Mouse (Mus musculus) intestine, embryonic 15.5 days (tissue): Measurements from ENCODE around the gene Tvp23b. TPM values are rescaled to one million over a fixed set of nuclear protein-coding genes. Genes with fewer than 3 reads are reported as not detected.

ENCODE experiments used
- ATAC-seq: fragments of 200-750 bp; cut with Nextera tagmentation; 2 replicates; pipeline ENCODE4 v1.8.0; 2017; ENCODE audit warnings: moderate TSS enrichment, moderate library complexity
- H3K27ac ChIP-seq: fragments of 300-500 bp; sonication (generic); 2 replicates; pipeline ENCODE4 v1.5.1; 2015; ENCODE audit warnings: mild to moderate bottlenecking, inconsistent platforms
- H3K27me3 ChIP-seq: fragments of 300-500 bp; sonication (generic); replicated peaks from 2 replicates; pipeline ENCODE4 v1.6.1; 2015; ENCODE audit warnings: inconsistent platforms
- H3K36me3 ChIP-seq: fragments of 300-500 bp; sonication (generic); 2 replicates; pipeline ENCODE4 v1.6.1; 2015; ENCODE audit warnings: inconsistent platforms
- H3K4me1 ChIP-seq: fragments of 300-500 bp; sonication (generic); replicated peaks from 2 replicates; pipeline ENCODE4 v1.6.1; 2015; ENCODE audit warnings: inconsistent platforms
- H3K4me2 ChIP-seq: fragments of 300-500 bp; sonication (generic); replicated peaks from 2 replicates; pipeline ENCODE4 v1.6.1; 2015; ENCODE audit warnings: mild to moderate bottlenecking, inconsistent platforms
- H3K4me3 ChIP-seq: fragments of 300-500 bp; sonication (generic); replicated peaks from 2 replicates; pipeline ENCODE4 v1.5.1; 2015; ENCODE audit warnings: inconsistent platforms
- H3K9ac ChIP-seq: fragments of 300-500 bp; sonication (generic); 2 replicates; pipeline ENCODE4 v1.6.1; 2015; ENCODE audit warnings: inconsistent platforms
- H3K9me3 ChIP-seq: fragments of 300-500 bp; sonication (generic); 2 replicates; pipeline ENCODE4 v1.6.1; 2016; ENCODE audit warnings: inconsistent platforms
- WGBS: fragments of 180-500 bp; shearing (Covaris S2); methylation state at CpG from one replicate; pipeline ENCODE4 v1.1.7; 2015; 5-methylcytosine and 5-hydroxymethylcytosine counted together
- polyA plus RNA-seq: library from polyadenylated mRNA; unstranded; fragments of >200 nt; fragmentation: Nextera tagmentation; extraction: Ambion mirVana; gene quantifications from 2 replicates; pipeline ENCODE4 v1.2.1, GENCODE M21; 2015

Gene Tvp23b
- polyA plus RNA-seq, result 79.6 and 82.3 TPM in 2 replicates

- peak within 1 kb of the TSS; percentile 73 for H3K4me3 ChIP-seq
- no peaks in the 10 kb centered on the region for H3K4me1 ChIP-seq
- peak; percentile 99 for ATAC-seq
- H3K9ac ChIP-seq, result peak within 1 kb of the TSS; percentile 90
- WGBS, result 1% methylated on average over 55 of the region's 55 CpGs
- peak within 1 kb of the TSS; percentile 71 for H3K4me2 ChIP-seq
- no peaks in the 10 kb centered on the region for H3K27me3 ChIP-seq
- H3K27ac ChIP-seq, result peak within 1 kb of the TSS; percentile 84
- no peaks in the 10 kb centered on the region for H3K9me3 ChIP-seq
- peaks cover 3% of the 10 kb centered on the region; the same call in 1 of the 2 replicates for H3K36me3 ChIP-seq
Observed at GRCm38 (mm10) chr11:62879220-62880048, at the start of gene Tvp23b. Gene Tvp23b, plus strand, starts transcription at chr11:62879455.

- Histone ChIP-seq H3K36me3 (0 out of 2 replicates have a peak, but pooled peaks cover 4% of the 10 kb centered on the region), H3K4me3 (no peak overlapping the region), H3K27me3 (no peaks in the 10 kb centered on the region), H3K4me2 (no peak overlapping the region), H3K9ac (no peak overlapping the region), H3K27ac (no peak overlapping the region), H3K4me1 (0 out of 2 replicates have a peak, but pooled peaks cover 10% of the 10 kb centered on the region), H3K9me3 (no peaks in the 10 kb centered on the region)
- ATAC-seq, result no peak
- WGBS, result 85% methylated on average over 2 of the region's 2 CpGs
Observed at GRCm38 (mm10) chr11:62830387-62830786, 48.9 kb upstream of the Tvp23b start.

DNA sequence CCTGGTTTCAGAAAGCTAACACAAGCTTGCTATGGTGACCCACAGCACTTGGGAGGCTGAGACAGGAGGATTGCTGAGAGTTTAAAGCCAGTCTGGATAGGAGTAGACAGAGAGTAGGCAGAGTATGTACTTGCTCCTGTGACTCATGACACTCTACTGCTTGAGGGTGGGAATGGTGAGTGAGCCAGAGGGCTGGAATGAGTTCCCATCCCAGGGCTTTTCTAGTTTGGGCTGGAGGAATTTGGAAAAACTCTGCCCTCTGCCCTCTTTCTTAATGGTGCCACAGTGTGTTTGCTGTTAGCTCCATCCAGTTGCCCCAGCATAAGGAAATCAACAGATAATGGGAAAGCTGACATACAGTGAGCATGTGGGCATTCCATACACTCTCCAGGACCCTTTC is 47.3 kb upstream of the Tvp23b start:
- Histone ChIP-seq H3K4me3 (no peak overlapping the region), H3K9me3 (no peaks in the 10 kb centered on the region), H3K4me1 (0 out of 2 replicates have a peak, but pooled peaks cover 1% of the 10 kb centered on the region), H3K27ac (no peak overlapping the region), H3K4me2 (no peak overlapping the region), H3K27me3 (no peaks in the 10 kb centered on the region), H3K9ac (no peak overlapping the region), H3K36me3 (peaks cover 4% of the 10 kb centered on the region; the same call in 1 of the 2 replicates)
- no peak for ATAC-seq

DNA sequence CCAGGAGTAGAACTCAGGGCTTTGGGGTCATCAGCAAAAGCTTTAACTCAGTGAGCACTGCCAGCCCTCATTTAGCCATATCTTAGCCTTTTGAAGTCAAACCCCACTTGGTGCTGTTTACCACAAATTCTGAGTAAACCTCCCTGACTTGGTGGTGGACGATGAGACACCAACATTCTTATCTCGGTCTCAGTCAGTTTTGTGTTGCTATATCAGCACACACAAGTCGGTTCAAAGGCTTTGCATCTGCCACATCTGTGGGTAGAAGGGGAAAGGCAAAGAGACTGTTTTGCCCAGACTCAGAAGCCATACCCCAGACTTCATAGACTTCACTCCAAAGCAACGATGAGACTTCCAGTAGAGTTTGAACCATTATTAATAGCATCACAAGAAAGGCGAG is 34.7 kb upstream of the Tvp23b start:
- 82% methylated on average over 5 of the region's 5 CpGs for WGBS
- Histone ChIP-seq H3K27me3 (no peaks in the 10 kb centered on the region), H3K27ac (no peak overlapping the region), H3K9me3 (no peaks in the 10 kb centered on the region), H3K4me1 (0 out of 2 replicates have a peak, but pooled peaks cover 7% of the 10 kb centered on the region), H3K36me3 (peaks cover 6% of the 10 kb centered on the region; the same call in 1 of the 2 replicates), H3K4me3 (no peak overlapping the region), H3K4me2 (no peak overlapping the region), H3K9ac (no peak overlapping the region)
- no peak for ATAC-seq

DNA sequence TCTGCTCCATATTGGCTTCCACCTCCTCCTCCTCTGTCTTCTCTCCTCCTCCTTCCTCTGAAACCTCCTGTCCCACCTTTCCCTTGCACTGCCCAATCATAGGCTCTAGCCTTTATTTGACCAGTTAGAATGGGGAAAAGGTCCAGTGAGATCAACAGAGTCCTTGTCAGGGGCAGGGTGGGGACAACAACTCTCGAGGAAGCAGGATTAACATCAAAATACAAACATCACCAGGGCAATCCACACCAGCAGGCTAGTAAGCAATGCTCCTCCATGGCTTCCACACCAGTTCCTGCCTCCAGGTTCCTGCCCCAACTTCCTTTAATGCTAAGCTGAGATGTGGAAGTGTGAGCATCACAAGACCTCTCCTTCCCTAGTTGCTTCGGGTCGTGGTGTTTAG is 33.5 kb upstream of the Tvp23b start:
- no peak overlapping the region for H3K4me2 ChIP-seq
- H3K27ac ChIP-seq, result no peak overlapping the region
- H3K4me1 ChIP-seq, result 0 out of 2 replicates have a peak, but pooled peaks cover 7% of the 10 kb centered on the region
- H3K9ac ChIP-seq, result no peak overlapping the region
- 75% methylated on average over 3 of the region's 3 CpGs for WGBS
- no peak overlapping the region for H3K4me3 ChIP-seq
- peaks cover 1% of the 10 kb centered on the region; the same call in 1 of the 2 replicates for H3K36me3 ChIP-seq
- ATAC-seq, result no peak
- no peaks in the 10 kb centered on the region for H3K9me3 ChIP-seq
- H3K27me3 ChIP-seq, result no peaks in the 10 kb centered on the region

- Histone ChIP-seq H3K9me3 (no peaks in the 10 kb centered on the region), H3K27me3 (no peaks in the 10 kb centered on the region), H3K27ac (0 out of 2 replicates have a peak within 1 kb of the TSS, but pooled peaks have one; percentile 44), H3K36me3 (no peaks in the 10 kb centered on the region; the same call in 1 of the 2 replicates), H3K4me2 (peak within 1 kb of the TSS; percentile 48), H3K4me3 (no peak within 1 kb of the TSS), H3K9ac (no peak within 1 kb of the TSS), H3K4me1 (0 out of 2 replicates have a peak, but pooled peaks cover 7% of the 10 kb centered on the region)
- ATAC-seq, result 0 out of 2 replicates have a peak, but pooled peaks have one; percentile 41
- whole genome bisulfite sequencing, result 25% methylated on average over 12 of the region's 12 CpGs
Observed at GRCm38 (mm10) chr11:62846961-62847654, 32.1 kb upstream of the Tvp23b start, which contains the start of gene Fbxw10. Gene Fbxw10, plus strand, starts transcription at chr11:62847069.

- 0 out of 2 replicates have a peak, but pooled peaks cover 7% of the 10 kb centered on the region for H3K4me1 ChIP-seq
- no peaks in the 10 kb centered on the region for H3K9me3 ChIP-seq
- WGBS, result 48% methylated on average over 4 of the region's 4 CpGs
- H3K4me2 ChIP-seq, result no peak overlapping the region
- 0 out of 2 replicates have a peak overlapping the region, but pooled peaks have one; percentile 44 for H3K27ac ChIP-seq
- ATAC-seq, result no peak
- no peaks in the 10 kb centered on the region for H3K36me3 ChIP-seq
- H3K27me3 ChIP-seq, result no peaks in the 10 kb centered on the region
- H3K9ac ChIP-seq, result no peak overlapping the region
- no peak overlapping the region for H3K4me3 ChIP-seq
Observed at GRCm38 (mm10) chr11:62847655-62848191, 31.5 kb upstream of the Tvp23b start.

GRCm38 (mm10) chr11:62848301-62848700 is 31.0 kb upstream of the Tvp23b start:
- no peak overlapping the region for H3K27ac ChIP-seq
- no peak overlapping the region for H3K4me2 ChIP-seq
- ATAC-seq, result no peak
- H3K27me3 ChIP-seq, result no peaks in the 10 kb centered on the region
- no peak overlapping the region for H3K4me3 ChIP-seq
- no peaks in the 10 kb centered on the region for H3K36me3 ChIP-seq
- H3K9me3 ChIP-seq, result no peaks in the 10 kb centered on the region
- 38% methylated on average over 2 of the region's 2 CpGs for WGBS
- H3K9ac ChIP-seq, result no peak overlapping the region
- 0 out of 2 replicates have a peak, but pooled peaks cover 7% of the 10 kb centered on the region for H3K4me1 ChIP-seq

GRCm38 (mm10) chr11:62851199-62851598 is 28.1 kb upstream of the Tvp23b start:
- Histone ChIP-seq H3K27ac (no peak overlapping the region), H3K9me3 (no peaks in the 10 kb centered on the region), H3K36me3 (no peaks in the 10 kb centered on the region), H3K9ac (no peak overlapping the region), H3K4me3 (no peak overlapping the region), H3K4me2 (no peak overlapping the region), H3K27me3 (no peaks in the 10 kb centered on the region), H3K4me1 (0 out of 2 replicates have a peak, but pooled peaks cover 7% of the 10 kb centered on the region)
- 95% methylated on average over 1 of the region's 1 CpGs for WGBS
- no peak for ATAC-seq

DNA sequence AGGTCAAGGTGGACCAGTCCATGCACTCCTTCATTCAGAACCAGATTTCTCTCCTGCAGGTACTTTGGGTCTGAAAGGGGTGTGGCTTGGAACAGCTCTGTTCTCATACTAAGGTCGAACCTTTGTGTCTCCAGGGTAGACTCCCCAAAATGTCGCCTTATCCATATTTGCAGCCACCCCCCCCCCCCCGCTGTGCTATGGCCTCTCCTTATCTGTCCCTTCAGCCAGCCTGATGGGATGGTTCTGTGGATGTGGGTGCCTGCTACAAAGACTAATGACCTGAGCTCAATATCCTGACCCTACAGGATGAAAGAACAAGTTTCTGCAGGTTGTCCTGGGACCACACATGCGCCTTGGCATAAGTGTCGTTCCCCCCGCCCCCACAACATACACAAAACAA is 25.9 kb upstream of the Tvp23b start:
- H3K27ac ChIP-seq, result no peak overlapping the region
- H3K4me2 ChIP-seq, result no peak overlapping the region
- no peak overlapping the region for H3K4me3 ChIP-seq
- H3K27me3 ChIP-seq, result no peaks in the 10 kb centered on the region
- no peaks in the 10 kb centered on the region for H3K9me3 ChIP-seq
- no peak overlapping the region for H3K9ac ChIP-seq
- no peaks in the 10 kb centered on the region for H3K4me1 ChIP-seq
- H3K36me3 ChIP-seq, result no peaks in the 10 kb centered on the region
- 82% methylated on average over 6 of the region's 6 CpGs for WGBS
- ATAC-seq, result no peak

- Histone ChIP-seq H3K27ac (no peak overlapping the region), H3K4me2 (no peak overlapping the region), H3K4me3 (no peak overlapping the region), H3K9ac (no peak overlapping the region), H3K4me1 (no peaks in the 10 kb centered on the region), H3K9me3 (no peaks in the 10 kb centered on the region), H3K27me3 (no peaks in the 10 kb centered on the region), H3K36me3 (no peaks in the 10 kb centered on the region)
- WGBS, result 71% methylated on average over 4 of the region's 4 CpGs
- ATAC-seq, result no peak
Observed at GRCm38 (mm10) chr11:62865562-62865961, 13.7 kb upstream of the Tvp23b start.

GRCm38 (mm10) chr11:62866685-62867084 is 12.6 kb upstream of the Tvp23b start:
- H3K4me2 ChIP-seq, result no peak overlapping the region
- no peaks in the 10 kb centered on the region for H3K36me3 ChIP-seq
- no peak overlapping the region for H3K27ac ChIP-seq
- no peak overlapping the region for H3K4me3 ChIP-seq
- no peak overlapping the region for H3K9ac ChIP-seq
- H3K27me3 ChIP-seq, result no peaks in the 10 kb centered on the region
- no peaks in the 10 kb centered on the region for H3K9me3 ChIP-seq
- 80% methylated on average over 7 of the region's 7 CpGs for WGBS
- H3K4me1 ChIP-seq, result no peaks in the 10 kb centered on the region
- ATAC-seq, result no peak
